In genomic region chr2:72092046-72092445, GRCm38 (mm10) we compare ENCODE assay signal across 17 mouse cellular contexts.
A peak's percentile ranks its signal among the peaks of the same experiment; 100 is the strongest.
DNase-seq lines count a peak whose midpoint lies in the region; ATAC-seq and TF ChIP-seq lines count a peak whose summit lies in the region.
"Had no signal": no experiment of that assay in that cellular context is flagged by ENCODE, and none has a peak within 500 bp of the region (broad histone marks: within the 10 kb centered on the region; RNA-seq: fewer than 3 reads in every experiment).

No protein-coding gene starts in this region.

- H3K27ac ChIP-seq in forebrain, embryonic 12.5 days: peak overlapping the region; percentile 14; the same call in 1 of the 2 replicates
- no peak overlapping the region for H3K27ac ChIP-seq in forebrain, embryonic 15.5 days (replicated peaks)
- H3K27ac ChIP-seq in lung, embryonic 14.5 days (ENCODE audit: low read depth): no peak overlapping the region
- H3K27ac ChIP-seq in hindbrain, embryonic 14.5 days: peak overlapping the region; percentile 20; the same call in 1 of the 2 replicates
- H3K27ac ChIP-seq in intestine, embryonic 16.5 days (ENCODE audit: low read length): peak overlapping the region; percentile 15; the same call in 1 of the 2 replicates
- no peak overlapping the region for H3K27ac ChIP-seq in left cerebral cortex, adult 2 months
- H3K27ac ChIP-seq: embryonic facial prominence, embryonic 15.5 days; forebrain, embryonic 10.5 days; limb, embryonic 12.5 days; liver, embryonic 14.5 days had no signal

- peak; percentile 14 for DNase-seq in lung, embryonic 14.5 days
- DNase-seq in lung, adult 2 months: no peak
- no peak for DNase-seq in hindbrain, embryonic 14.5 days (ENCODE audit: low spot score)
- DNase-seq in thymus, postnatal 10 days (ENCODE audit: low spot score in 2 of 2): no peak
- DNase-seq in left cerebral cortex, adult 2 months (ENCODE audit: extremely low spot score in 1 of 2, low spot score in 2 of 2): no peak
- DNase-seq: kidney, adult 11 months; kidney, postnatal 10 days; thymus, postnatal 36 days had no signal

- no peak for TF ChIP-seq POLR2A in lung, adult 2 months (IDR thresholded peaks at IDR 0.05; ENCODE audit: borderline replicate concordance, extremely low read depth, low read depth, low read length)

- H3K9ac ChIP-seq in forebrain, embryonic 12.5 days: no peak overlapping the region
- H3K9ac ChIP-seq in forebrain, embryonic 15.5 days (replicated peaks): no peak overlapping the region
- H3K9ac ChIP-seq in lung, embryonic 14.5 days: no peak overlapping the region
- peak overlapping the region; percentile 24; the same call in 1 of the 2 replicates for H3K9ac ChIP-seq in hindbrain, embryonic 14.5 days
- H3K9ac ChIP-seq in intestine, embryonic 16.5 days (ENCODE audit: low read depth, low read length): no peak overlapping the region
- H3K9ac ChIP-seq: embryonic facial prominence, embryonic 15.5 days; heart, embryonic 12.5 days; limb, embryonic 12.5 days; liver, embryonic 14.5 days had no signal

- 52% methylated on average over 3 of the region's 3 CpGs for WGBS in forebrain, embryonic 12.5 days
- 37% methylated on average over 3 of the region's 3 CpGs for WGBS in forebrain, embryonic 15.5 days
- WGBS in lung, embryonic 14.5 days: 20% methylated on average over 3 of the region's 3 CpGs
- 44% methylated on average over 3 of the region's 3 CpGs for WGBS in lung, adult 2 months
- 31% methylated on average over 3 of the region's 3 CpGs for WGBS in hindbrain, embryonic 14.5 days
- WGBS in intestine, embryonic 16.5 days: 25% methylated on average over 3 of the region's 3 CpGs

- ATAC-seq in forebrain, embryonic 12.5 days (ENCODE audit: low FRiP score): no peak
- ATAC-seq in forebrain, embryonic 15.5 days (replicated peaks): no peak
- ATAC-seq in lung, embryonic 14.5 days (ENCODE audit: insufficient read depth): no peak
- ATAC-seq in hindbrain, embryonic 14.5 days (ENCODE audit: low FRiP score): no peak
- 0 out of 2 replicates have a peak, but pooled peaks have one; percentile 33 for ATAC-seq in intestine, embryonic 16.5 days
- ATAC-seq: Patski had no signal

- H3K4me2 ChIP-seq in forebrain, embryonic 12.5 days: no peak overlapping the region
- no peak overlapping the region for H3K4me2 ChIP-seq in forebrain, embryonic 15.5 days (replicated peaks)
- H3K4me2 ChIP-seq in lung, embryonic 14.5 days: no peak overlapping the region
- peak overlapping the region; percentile 19; the same call in 1 of the 2 replicates for H3K4me2 ChIP-seq in hindbrain, embryonic 14.5 days (replicated peaks)
- H3K4me2 ChIP-seq in intestine, embryonic 16.5 days (ENCODE audit: low read depth, low read length): no peak overlapping the region
- H3K4me2 ChIP-seq: embryonic facial prominence, embryonic 15.5 days; heart, embryonic 12.5 days; limb, embryonic 12.5 days had no signal

- intact Hi-C loops in left cerebral cortex, adult 2 months (cut with DNase I): no loop called here

- H3K36me3 ChIP-seq in forebrain, embryonic 12.5 days (replicated peaks): no peaks in the 10 kb centered on the region
- no peaks in the 10 kb centered on the region for H3K36me3 ChIP-seq in forebrain, embryonic 15.5 days
- no peaks in the 10 kb centered on the region for H3K36me3 ChIP-seq in lung, embryonic 14.5 days (ENCODE audit: insufficient read depth)
- H3K36me3 ChIP-seq in hindbrain, embryonic 14.5 days (replicated peaks; ENCODE audit: control insufficient read depth, insufficient read depth): no peaks in the 10 kb centered on the region
- H3K36me3 ChIP-seq in intestine, embryonic 16.5 days (ENCODE audit: control insufficient read depth, insufficient read depth, low read length): no peaks in the 10 kb centered on the region
- H3K36me3 ChIP-seq: embryonic facial prominence, embryonic 15.5 days; forebrain, embryonic 10.5 days; heart, embryonic 12.5 days; limb, embryonic 12.5 days had no signal

- H3K27me3 ChIP-seq in forebrain, embryonic 12.5 days: no peaks in the 10 kb centered on the region
- no peaks in the 10 kb centered on the region for H3K27me3 ChIP-seq in forebrain, embryonic 15.5 days
- no peaks in the 10 kb centered on the region for H3K27me3 ChIP-seq in lung, embryonic 14.5 days (ENCODE audit: insufficient read depth, low read length)
- H3K27me3 ChIP-seq in hindbrain, embryonic 14.5 days (ENCODE audit: control insufficient read depth, insufficient read depth, low read length): no peaks in the 10 kb centered on the region
- no peaks in the 10 kb centered on the region for H3K27me3 ChIP-seq in intestine, embryonic 16.5 days (replicated peaks; ENCODE audit: control insufficient read depth, insufficient read depth, low read length)
- H3K27me3 ChIP-seq: embryonic facial prominence, embryonic 15.5 days; heart, embryonic 12.5 days; limb, embryonic 12.5 days; Patski had no signal

- no peak overlapping the region for H3K4me3 ChIP-seq in forebrain, embryonic 12.5 days (replicated peaks)
- no peak overlapping the region for H3K4me3 ChIP-seq in forebrain, embryonic 15.5 days
- no peak overlapping the region for H3K4me3 ChIP-seq in lung, embryonic 14.5 days (ENCODE audit: low read depth, low read length)
- H3K4me3 ChIP-seq in lung, adult 2 months (replicated peaks; ENCODE audit: extremely low read depth, low read depth, low read length): no peak overlapping the region
- no peak overlapping the region for H3K4me3 ChIP-seq in hindbrain, embryonic 14.5 days (replicated peaks; ENCODE audit: low read length)
- H3K4me3 ChIP-seq in intestine, embryonic 16.5 days (ENCODE audit: low read length): no peak overlapping the region
- H3K4me3 ChIP-seq in left cerebral cortex, adult 2 months: no peak overlapping the region
- H3K4me3 ChIP-seq: embryonic facial prominence, embryonic 15.5 days; forebrain, embryonic 10.5 days; heart, embryonic 12.5 days; limb, embryonic 12.5 days had no signal

- peaks cover 15% of the 10 kb centered on the region for H3K4me1 ChIP-seq in forebrain, embryonic 12.5 days
- peaks cover 24% of the 10 kb centered on the region for H3K4me1 ChIP-seq in forebrain, embryonic 15.5 days
- H3K4me1 ChIP-seq in lung, embryonic 14.5 days (ENCODE audit: insufficient read depth): peaks cover 13% of the 10 kb centered on the region
- H3K4me1 ChIP-seq in lung, adult 2 months (ENCODE audit: control insufficient read depth, insufficient read depth, low read length): peaks cover 8% of the 10 kb centered on the region
- peaks cover 32% of the 10 kb centered on the region for H3K4me1 ChIP-seq in hindbrain, embryonic 14.5 days (replicated peaks; ENCODE audit: control insufficient read depth, insufficient read depth, low read length)
- peaks cover 21% of the 10 kb centered on the region for H3K4me1 ChIP-seq in intestine, embryonic 16.5 days (ENCODE audit: control insufficient read depth, insufficient read depth, low read length)

- no peak for TF ChIP-seq CTCF in lung, embryonic 14.5 days (IDR thresholded peaks at IDR 0.05; ENCODE audit: low read depth)
- no peak for TF ChIP-seq CTCF in lung, adult 2 months (IDR thresholded peaks at IDR 0.05; ENCODE audit: insufficient read depth, low read length)
- no peak; the same call in 1 of the 2 replicates for TF ChIP-seq CTCF in left cerebral cortex, adult 2 months (IDR thresholded peaks at IDR 0.05)

- no peaks in the 10 kb centered on the region for H3K9me3 ChIP-seq in forebrain, embryonic 12.5 days
- no peaks in the 10 kb centered on the region for H3K9me3 ChIP-seq in forebrain, embryonic 15.5 days
- no peaks in the 10 kb centered on the region for H3K9me3 ChIP-seq in lung, embryonic 14.5 days (ENCODE audit: low read depth, low read length)
- H3K9me3 ChIP-seq in hindbrain, embryonic 14.5 days (ENCODE audit: control insufficient read depth, low read length): no peaks in the 10 kb centered on the region
- H3K9me3 ChIP-seq in intestine, embryonic 16.5 days (ENCODE audit: control insufficient read depth, low read length): no peaks in the 10 kb centered on the region
- H3K9me3 ChIP-seq: embryonic facial prominence, embryonic 15.5 days; forebrain, embryonic 10.5 days had no signal

Comparison
In these comparisons a context has a peak if more than half of its experiments do, and no peak if none do; other contexts are left out.
1. H3K27ac ChIP-seq: peak in forebrain, embryonic 12.5 days (single experiment), hindbrain, embryonic 14.5 days (single experiment) and intestine, embryonic 16.5 days (single experiment); none in forebrain, embryonic 15.5 days (single experiment), lung, embryonic 14.5 days (single experiment) and left cerebral cortex, adult 2 months (single experiment).